Mouse (Mus musculus) brain, embryonic 14.5 days (tissue): ENCODE measurements around the gene Mapk10.

ENCODE experiments used
- CTCF ChIP-seq: fragments of 200-500 bp; IDR thresholded peaks from 2 replicates; pipeline ENCODE4 v1.5.1; 2012; ENCODE audit warnings: inconsistent platforms, mild to moderate bottlenecking, moderate library complexity, borderline replicate concordance; ENCODE audit not compliant: insufficient read depth, insufficient read length; ENCODE audit errors: extremely low read depth
- POLR2A ChIP-seq: fragments of 200-500 bp; IDR thresholded peaks from 2 replicates; pipeline ENCODE4 v1.6.1; 2012; ENCODE audit warnings: mild to moderate bottlenecking, inconsistent platforms, borderline replicate concordance; ENCODE audit not compliant: poor library complexity, insufficient read depth, insufficient read length, severe bottlenecking; ENCODE audit errors: extremely low read depth

DNA sequence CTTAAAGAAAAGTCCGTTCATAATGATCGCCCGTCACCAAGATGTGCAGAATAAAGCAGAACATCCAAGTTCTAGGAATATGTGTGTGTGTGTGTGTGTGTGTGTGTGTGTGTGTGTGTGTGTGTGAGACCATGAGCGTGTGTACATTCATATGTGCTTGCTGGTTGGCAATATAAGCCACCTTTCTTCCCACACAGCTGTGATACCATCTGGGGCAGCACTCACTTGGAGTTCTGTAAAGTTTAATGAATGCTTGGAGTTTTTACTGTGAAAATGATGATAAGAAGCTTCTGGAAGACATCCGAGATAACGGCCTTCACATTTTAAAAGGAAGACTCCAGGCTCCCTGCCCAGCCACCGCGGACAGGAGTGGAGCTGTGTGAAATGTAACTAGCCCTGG is 264.5 kb downstream of the Mapk10 start:
- TF ChIP-seq CTCF (no peak), POLR2A (no peak)
